ENCODE assay signal across 16 mouse cellular contexts in genomic region chr19:46400558-46400957, GRCm38 (mm10).
"Had no signal": no experiment of that assay in that cellular context is flagged by ENCODE, and none has a peak within 500 bp of the region (broad histone marks: within the 10 kb centered on the region; RNA-seq: fewer than 3 reads in every experiment).

No protein-coding gene starts in this region.

- H3K27me3 ChIP-seq: intestine, embryonic 15.5 days; liver, embryonic 12.5 days; midbrain, embryonic 12.5 days; midbrain, embryonic 15.5 days; neural tube, embryonic 12.5 days; neural tube, embryonic 15.5 days; stomach, embryonic 15.5 days had no signal

- H3K4me3 ChIP-seq: intestine, embryonic 15.5 days; left cerebral cortex, adult 2 months; liver, embryonic 12.5 days; midbrain, embryonic 12.5 days; midbrain, embryonic 15.5 days; neural tube, embryonic 12.5 days; neural tube, embryonic 15.5 days; stomach, embryonic 15.5 days had no signal

- H3K9me3 ChIP-seq: intestine, embryonic 15.5 days; liver, embryonic 12.5 days; midbrain, embryonic 12.5 days; midbrain, embryonic 15.5 days; neural tube, embryonic 12.5 days; neural tube, embryonic 15.5 days; stomach, embryonic 15.5 days had no signal

- ATAC-seq: intestine, embryonic 15.5 days; liver, embryonic 12.5 days; lung, postnatal 0 days; midbrain, embryonic 15.5 days had no signal

- H3K9ac ChIP-seq: intestine, embryonic 15.5 days; liver, embryonic 12.5 days; lung, embryonic 14.5 days; midbrain, embryonic 12.5 days; midbrain, embryonic 15.5 days; neural tube, embryonic 12.5 days; stomach, embryonic 15.5 days had no signal

- DNase-seq: layer of hippocampus, postnatal 36 days; lung, embryonic 14.5 days; right cerebral cortex, adult 18-20 months; right cerebral cortex, postnatal 14 days; right cerebral cortex, postnatal 4 days; thymus, postnatal 25 days had no signal

- H3K4me2 ChIP-seq: intestine, embryonic 15.5 days; liver, embryonic 12.5 days; lung, embryonic 14.5 days; midbrain, embryonic 12.5 days; midbrain, embryonic 15.5 days; neural tube, embryonic 12.5 days; neural tube, embryonic 15.5 days; stomach, embryonic 15.5 days had no signal

- H3K27ac ChIP-seq: intestine, embryonic 15.5 days; left cerebral cortex, adult 2 months; liver, embryonic 12.5 days; macrophage; midbrain, embryonic 12.5 days; midbrain, embryonic 15.5 days; neural tube, embryonic 12.5 days; neural tube, embryonic 15.5 days; stomach, embryonic 15.5 days had no signal
